Mouse (Mus musculus) frontal cortex, adult 2 months (tissue): ENCODE data around the gene Colgalt1. TPM values are rescaled to one million over a fixed set of nuclear protein-coding genes. Genes with fewer than 3 reads are reported as not detected.

Source experiments
- DNase-seq, 2 experiments: peaks; one replicate each; pipeline ENCODE4 v3.0.0; 2022; ENCODE audit warnings: low spot score in 1 of 2; ENCODE audit errors: extremely low spot score in 1 of 2
- polyA plus RNA-seq: library from polyadenylated mRNA; depleted of rRNA; stranded (reverse); fragments of >200 nt; gene quantifications from 2 replicates; pipeline ENCODE4 v1.2.3, GENCODE M21; 2012

The Colgalt1 gene
- polyA plus RNA-seq, 1 experiment = 104 TPM

DNA sequence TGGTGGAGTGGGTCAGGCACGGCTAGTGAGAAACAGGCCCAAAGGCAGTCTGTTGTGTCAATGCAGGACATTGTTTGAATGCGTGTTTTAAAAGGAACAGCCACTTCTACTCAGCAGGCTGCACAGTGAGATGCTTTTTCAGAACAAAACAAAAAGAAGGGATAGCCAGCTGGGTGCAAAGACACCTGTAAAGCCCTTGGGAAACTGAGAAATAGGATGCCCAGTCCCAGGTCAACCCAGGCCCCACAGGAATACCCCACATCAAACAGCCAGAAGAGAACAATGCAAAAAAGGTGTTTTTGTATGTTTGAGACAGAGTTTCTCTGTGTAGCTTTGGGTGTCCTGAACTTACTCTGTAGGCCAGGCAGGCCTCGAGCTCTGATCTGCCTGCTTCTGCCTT lies 22.0 kb upstream of the Colgalt1 start:
- no peak for DNase-seq

DNA sequence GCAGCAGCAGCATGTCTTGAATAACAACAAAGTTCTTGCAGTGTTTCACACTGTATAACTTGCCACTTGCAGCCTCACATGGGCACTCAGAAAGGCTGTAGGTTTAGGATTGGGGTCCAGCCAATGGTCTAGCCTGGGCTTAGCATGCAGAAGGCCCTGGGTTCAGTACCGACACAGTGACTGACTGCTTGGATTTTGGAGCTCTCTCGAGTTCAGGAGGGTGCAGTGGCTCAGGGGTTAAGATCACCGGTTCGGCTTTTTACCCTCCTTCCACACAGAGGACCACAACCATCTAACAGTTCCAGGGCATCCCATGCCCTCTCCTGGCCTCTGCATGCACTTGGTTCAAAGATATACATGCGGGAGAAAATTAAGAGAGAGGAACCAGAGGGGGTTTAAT lies 19.8 kb upstream of the Colgalt1 start:
- DNase-seq = no peak

DNA sequence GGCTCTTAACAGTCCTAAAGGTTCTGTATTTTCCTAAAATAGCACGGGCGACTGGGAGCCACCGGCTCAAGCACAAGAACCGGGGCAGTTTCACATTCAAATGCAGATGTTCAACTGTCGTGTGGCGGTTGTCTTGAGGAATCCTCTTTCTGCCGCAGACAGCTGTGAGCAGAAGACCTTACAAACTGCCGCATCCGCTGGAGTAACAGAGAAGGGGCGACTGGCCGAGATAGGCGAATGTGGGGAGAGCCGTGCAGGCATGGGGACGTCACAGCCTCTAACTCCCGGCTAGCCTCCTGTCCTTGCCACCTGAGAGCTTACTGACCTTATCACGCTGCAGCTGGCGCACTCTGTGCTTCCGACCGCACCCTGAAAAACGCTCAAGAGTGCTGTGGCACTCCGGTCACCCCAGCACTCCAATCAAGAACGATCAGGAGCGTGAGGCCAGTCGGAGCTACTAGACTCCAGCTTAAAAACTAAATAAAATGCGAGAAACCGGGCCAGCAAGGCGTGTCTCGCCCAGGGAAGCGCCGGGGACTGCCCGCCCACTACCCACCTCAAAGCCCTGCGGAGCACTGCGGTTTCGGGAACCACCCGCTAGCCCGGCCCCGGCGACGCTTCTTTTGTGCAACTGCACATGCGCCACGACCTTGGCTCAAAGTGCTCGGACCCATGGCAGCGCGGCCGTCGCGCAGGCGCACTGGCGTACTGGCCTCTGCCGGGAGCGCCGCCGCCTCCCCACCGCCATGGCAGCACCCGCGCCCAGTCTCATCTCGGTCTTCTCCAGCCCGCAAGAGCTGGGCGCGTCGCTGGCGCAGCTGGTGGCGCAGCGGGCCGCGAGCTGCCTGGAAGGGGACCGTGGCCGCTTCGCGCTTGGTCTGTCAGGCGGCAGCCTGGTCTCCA lies 19.1 kb upstream of the Colgalt1 start, which contains the start of gene Pgls:
Gene Pgls (plus strand): TSS at position 706 of the 903 bp plus-strand sequence.
- peak; percentile 90 to 97 for DNase-seq

DNA sequence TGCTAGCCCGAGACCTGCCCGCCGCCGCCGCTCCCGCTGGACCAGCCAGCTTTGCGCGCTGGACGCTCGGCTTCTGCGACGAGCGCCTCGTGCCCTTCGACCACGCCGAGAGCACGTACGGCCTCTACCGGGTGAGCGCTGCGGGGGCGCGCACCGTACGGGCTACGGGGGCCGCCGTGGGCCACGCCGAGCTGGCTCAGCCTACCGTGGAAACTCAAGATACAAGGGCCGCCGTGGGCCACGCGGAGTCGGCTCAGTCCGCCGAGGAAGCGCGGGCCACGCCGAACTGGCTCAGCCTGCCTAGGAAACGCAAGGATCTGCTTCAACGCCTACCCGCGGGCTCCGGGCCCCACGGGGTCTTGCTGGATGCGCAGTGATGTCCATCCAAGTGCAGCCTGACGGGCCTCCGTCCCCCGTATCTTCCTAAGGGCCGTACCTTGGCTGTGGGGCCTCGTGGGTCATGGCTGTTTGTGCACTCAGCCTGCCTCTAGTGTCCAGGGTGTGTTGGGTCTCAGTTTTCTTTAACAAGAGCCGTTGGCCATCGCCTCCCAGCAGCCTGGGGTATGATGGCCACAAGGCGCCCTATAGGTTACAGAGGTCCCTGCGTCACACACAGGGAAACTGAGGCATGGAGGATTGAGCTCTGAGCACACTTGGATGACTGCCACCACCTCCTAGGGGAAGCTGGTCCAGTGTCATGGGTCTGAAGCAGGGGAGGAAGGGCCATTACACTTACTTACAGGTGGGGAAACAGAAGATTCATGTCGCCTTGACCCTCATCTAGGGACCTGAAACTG lies 18.2 kb upstream of the Colgalt1 start:
- peak; percentile 81 to 91 for DNase-seq

DNA sequence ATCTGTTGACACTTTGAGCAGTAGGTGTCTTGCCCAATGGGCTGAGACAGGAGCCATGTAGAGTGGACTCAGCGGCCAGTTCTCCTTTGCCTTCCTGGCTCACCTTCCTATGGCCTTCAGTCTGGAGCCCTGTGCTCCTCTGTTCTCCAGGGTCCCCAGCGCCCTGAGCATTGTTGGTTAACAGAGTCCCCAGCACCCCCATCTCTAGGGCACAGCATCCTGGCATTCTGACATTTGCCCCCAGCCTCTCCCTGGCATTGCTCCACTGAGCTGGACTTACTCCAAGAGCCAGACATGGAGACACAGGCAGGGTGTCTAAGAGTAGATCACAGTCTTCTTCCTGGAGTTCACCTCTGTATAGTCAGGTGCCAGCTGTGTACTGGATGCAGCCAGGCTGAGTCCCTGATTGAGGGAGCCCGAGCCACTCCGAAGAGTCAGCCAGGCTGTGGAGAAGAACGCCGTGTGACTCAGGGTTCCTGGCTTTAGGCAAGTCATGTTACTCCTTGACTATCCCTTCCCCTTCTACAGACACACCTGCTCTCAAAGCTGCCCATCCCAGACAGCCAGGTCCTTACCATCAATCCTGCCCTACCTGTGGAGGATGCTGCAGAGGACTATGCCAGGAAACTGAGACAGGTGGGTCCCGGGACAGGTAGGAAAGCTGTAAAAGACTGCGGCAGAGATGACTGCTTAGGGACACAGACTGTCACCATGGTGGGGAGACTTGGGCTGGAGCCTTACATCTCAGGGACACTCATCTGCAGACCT lies 17.1 kb upstream of the Colgalt1 start:
- DNase-seq = no peak

DNA sequence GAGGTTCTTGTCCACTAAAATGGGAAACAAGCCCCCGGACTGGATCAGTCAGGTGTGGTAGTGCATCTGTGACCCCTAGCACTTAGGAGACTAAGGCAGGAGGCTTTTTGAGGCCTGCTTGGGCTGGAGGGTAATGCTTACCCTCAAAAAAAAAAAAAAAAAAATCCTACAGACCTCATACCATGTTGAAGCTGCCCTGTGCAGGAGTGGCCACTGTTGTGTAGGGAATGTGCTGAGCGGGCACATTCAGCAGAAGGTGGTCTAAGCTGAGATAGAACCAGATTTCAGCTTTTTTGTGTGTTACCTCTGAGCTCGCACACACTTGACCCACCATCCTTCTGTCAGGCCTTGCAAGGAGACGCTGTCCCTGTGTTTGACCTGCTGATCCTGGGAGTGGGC lies 16.5 kb upstream of the Colgalt1 start:
- DNase-seq = no peak

DNA sequence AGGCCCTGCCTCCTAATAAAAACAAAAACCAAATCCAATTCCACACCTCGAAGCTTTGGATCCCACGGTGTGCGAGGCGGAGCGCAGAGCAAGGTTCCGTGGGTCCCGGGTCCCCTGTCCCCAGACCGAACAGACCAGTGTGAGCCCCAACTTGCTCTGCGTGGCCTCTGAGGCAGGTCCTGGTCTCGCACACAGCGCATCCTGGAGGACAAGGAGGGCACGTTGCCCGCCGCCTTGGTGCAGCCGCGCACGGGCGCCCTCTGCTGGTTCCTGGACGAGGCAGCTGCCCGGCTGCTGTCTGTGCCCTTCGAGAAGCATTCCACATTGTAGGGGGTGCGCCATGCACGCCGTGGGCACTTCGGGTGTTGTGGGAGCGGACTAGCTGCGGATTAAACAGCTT lies 14.9 kb upstream of the Colgalt1 start:
- DNase-seq = peak; percentile 75 to 94

DNA sequence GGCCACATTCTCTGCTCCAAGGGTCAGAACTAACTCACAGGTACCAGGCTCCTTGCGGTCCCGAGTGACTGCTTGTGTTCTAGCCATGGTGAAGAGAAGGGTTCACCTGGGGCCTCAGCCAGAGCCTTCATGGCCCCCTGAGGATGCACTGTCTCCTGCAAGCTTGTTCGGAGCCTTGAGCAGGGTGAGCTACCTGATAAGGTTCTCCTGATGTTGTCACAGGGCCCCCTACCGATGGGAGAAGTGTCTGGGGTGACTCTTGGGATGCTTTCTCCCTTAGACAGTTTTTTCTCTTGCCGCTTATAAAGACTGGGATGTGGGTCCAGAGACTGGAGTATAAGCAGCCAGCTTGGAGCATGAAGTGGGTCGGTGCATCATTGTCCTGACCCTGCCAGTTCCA lies 14.4 kb upstream of the Colgalt1 start:
- DNase-seq = no peak

DNA sequence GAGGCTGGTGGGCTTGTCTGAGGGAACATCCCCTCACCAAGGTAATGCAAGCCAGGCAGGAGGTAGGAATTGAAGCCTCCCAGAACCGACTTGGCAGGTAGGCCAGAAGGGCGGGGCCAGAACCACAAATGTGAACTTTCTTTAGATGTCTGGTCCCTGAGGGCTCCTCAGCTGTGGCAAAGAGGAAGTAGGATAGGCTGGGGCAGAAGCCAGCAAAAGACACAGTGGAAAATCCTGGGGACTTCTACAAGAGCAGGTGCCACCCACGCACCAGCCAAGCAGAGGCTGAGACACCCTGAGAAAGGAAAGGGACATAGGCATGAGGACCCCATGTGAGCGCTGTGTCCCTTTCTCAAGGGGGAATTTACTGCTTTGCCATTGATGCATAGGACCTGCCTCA lies 14.0 kb upstream of the Colgalt1 start:
- DNase-seq = no peak

DNA sequence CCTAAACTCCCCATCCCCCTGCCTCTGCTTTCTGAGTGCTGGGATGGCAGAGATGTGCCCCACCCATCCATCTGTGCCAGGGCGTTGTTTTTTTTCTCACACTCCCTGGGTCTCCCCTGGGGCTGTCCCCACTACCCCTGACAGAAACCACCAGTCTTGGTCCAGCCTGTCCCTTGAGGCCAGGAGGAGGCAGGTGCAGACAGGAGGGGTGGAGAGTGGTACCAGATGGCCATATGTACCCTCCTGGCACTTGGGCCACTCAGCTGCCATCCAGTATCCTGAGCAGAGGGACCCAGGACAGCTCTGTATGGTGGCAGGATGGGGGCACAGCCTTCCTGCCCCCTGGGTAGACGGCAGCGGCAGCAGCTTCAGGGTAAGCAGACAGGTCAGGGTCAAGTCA lies 13.3 kb upstream of the Colgalt1 start, which contains the start of gene Fam129c:
Gene Fam129c (plus strand): TSS at position 198 of the 400 bp plus-strand sequence.
- no peak for DNase-seq

DNA sequence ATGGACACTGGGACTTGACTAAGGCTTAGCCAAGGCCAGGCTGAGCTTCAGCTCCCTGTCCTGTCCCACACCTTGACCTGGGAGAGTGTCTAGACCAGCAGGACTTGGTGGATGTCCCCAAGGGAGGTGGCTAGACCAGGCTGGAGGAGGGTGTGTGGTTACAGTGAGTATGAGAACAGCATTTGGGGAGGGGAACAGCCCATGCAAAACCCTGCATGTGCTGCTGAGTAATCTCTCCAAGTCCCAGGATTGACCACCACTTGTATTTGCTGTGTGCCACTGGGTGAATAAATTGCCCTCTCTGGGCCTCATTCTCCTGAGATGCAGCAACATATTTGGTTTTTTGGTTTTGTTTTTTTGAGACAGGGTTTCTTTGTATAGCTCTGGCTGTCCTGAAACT lies 12.4 kb upstream of the Colgalt1 start:
- no peak for DNase-seq

DNA sequence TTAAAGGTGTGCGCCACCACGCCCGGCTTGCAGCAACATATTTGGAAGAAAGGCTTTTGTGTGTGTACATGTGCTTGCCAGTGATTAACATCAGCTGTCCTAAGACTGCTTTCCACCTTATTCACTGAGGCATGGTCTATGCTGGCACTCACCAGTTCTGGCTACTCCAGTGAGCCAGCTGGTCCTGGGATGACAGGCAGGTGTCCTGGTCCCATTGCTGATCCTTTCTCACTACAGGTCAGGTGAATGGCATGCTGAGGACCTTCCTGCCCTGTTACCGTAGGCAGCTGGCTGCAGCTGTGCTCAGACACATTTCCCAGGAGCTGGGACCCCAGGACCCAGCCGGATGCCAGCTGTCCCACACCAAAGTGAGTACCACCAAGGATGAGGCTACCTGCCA lies 12.0 kb upstream of the Colgalt1 start:
- DNase-seq = no peak

DNA sequence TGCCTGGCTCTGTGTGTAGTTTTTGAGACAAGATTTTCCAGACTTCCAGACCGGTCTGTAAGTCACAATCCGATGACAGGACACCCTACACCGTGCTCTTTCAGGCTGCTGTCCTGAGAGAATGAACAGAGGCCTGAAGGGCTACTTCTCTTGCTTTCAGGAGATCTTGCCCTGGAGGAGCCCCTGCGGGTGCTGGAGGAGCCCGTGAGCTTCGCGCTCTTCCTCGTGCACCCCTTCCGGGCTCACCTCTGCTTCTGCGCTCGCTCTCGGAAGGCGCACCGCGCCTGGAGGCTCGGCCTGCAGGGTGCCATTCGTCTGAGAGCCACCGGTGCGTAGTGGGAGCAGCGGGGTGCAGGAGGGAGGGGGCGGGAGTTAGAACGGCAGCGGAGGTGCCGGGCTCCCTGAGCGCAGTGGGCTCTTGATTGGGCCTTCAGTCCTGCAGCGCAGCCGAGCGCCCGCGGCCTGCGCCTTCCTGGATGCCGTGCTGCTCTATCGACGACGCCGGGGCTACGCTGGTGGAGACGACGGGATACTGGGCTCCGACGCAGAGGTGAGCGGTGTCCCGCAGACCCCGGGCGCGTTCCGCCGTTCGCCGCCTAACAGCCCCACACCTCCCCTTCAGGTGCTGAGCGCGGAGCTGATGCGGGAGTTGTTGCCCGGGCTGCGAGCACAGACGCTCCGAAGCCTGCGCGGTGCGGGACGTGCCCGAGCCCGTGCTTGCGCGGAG lies 8.7 kb upstream of the Colgalt1 start:
- DNase-seq = no peak

DNA sequence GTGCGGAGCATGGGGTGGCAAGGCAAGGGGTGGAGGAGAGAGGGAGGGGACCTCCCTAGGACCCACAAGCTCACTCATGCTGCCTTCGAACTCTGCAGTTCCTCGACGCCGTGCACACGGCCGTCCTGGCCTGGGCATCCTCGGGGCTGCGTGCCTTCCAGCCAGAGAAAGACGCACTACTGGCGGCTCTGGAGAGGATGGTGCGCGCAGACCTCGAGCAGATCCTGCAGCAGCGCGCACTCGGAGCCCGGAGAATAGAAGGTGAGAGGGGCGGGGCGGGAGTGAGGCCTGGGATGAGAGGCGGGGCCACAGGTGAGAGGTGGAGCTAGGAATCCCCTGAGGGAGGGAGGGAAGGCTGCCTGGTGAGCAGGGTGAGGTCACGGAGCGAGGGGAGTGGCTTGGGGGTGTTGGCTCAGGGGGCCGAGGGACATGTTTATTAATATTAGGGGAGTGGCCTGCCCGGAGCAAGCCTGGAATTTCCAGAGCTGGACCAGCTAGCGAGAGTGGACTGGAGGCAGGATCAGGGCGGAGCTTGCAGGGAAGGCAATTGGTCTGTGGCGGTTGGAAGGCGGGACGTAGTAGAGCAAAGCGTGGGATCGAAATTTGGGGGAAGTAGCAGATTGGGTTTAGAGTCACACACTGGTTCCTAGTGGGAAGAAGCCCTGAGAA lies 8.0 kb upstream of the Colgalt1 start:
- DNase-seq = no peak

DNA sequence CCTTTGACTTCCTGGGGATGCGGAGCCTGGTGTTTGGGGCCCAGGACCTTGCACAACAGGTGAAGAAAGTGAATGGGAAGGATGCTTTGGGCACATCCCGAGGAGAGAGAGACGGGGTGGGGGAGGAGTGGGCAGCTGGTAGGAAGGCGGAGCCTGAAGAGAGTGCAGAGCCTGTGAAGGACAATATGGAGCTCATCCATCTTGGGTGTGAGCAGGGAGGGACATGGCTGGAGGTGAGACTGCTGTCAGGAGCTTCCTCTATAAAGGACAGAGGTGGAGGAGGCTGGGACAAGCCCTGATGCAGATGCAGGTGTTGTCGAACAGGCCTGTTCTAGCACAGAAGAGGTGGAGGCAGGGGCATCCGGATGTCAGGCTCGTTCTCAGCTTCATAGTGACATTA lies 6.8 kb upstream of the Colgalt1 start:
- no peak for DNase-seq

DNA sequence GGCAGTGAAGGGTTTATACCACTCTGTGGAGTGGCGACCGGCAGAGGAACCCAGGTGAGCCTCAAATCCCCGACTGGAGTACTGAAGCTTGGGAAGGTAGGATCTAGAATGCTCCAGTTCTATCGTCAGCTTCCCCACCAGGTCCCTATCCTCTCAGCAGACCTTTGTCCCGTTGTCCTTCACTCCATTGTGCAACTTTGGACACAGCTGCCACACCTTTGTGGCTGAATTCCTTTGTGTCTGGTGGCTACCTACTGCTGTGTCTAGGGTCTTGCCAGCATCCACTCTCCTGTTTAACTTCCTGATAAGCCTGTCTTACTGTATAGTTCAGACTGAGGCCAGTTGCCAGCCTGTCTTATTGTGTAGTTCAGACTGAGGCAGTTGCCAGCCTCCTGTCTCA lies 1.3 kb downstream of the Colgalt1 start:
- DNase-seq = no peak

DNA sequence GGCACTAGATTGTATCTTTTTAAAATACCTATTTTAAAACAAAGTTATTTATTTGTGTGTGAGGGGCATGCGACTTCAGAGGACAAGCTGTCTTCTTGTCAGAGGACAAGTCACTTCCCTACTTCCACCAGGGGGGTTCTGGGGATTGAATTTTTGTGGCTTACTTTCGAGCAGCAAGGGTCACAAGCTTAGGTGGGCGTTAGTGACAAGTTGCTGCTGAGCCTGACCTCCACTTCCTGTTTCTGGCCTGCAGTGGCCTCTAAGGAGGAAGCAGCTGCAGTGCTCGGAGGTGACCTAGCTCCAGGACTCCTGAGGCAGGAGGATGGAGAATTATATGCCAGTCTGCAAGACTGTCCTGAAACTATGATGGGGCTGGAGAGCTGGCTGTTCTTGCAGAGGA lies 2.6 kb downstream of the Colgalt1 start:
- no peak for DNase-seq

DNA sequence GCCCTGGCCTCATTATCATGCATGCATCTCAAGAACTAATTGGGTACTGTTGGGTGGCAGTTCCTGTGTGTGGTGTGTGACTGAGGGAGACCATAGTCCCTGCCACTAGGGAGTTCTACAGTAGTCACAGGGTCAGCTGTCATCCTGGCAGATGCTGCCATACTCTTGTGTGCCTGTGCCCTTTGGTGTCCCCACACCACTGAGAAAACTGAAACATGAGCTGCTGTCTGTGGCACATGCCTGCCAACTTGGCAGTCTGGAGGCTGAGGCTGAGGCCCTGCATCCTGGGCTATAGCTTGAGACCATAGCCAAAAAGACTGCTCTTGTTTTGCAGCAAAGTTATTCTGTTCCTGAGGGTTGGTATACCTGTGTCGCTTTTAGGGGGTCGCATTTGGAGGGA lies 9.0 kb downstream of the Colgalt1 start:
- DNase-seq = no peak

DNA sequence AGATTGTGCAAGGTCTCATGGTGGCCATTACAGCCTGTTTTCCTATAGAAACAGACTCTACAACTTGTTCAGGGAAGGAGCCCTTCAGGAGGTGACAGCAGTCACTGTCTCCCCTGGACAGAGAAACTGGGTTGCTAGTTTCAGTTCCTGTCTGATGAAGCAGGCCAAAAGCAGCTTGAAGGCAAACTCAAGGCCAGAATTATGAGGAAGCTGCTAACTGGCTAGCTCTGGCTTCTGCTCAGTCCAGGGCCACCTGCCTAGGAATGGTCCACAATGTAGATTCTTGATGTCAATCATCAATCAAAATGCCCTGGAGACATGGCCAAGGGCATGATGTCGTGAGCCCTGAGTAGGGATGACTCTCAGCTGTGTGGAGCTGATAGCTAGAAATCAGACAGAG lies 14.3 kb downstream of the Colgalt1 start:
- no peak for DNase-seq

DNA sequence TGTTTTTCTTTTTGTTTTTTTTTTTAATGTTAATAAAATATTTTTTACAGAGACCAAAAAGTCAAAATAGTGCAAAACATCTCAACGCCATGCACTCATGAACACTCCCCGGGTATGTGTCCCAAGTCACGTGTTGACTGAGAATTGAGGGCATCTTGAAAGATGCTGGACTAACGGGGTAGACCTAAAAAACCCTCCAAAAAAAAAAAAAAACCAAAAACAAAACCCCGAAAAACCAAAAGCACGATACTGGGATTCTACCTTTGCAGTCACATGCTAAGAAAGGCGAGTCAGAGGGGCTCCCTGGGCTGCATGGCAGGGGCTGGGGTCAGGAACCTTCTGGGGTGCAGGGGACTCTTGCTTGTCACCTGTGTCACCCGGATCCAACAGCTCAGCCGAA lies 16.0 kb downstream of the Colgalt1 start:
- no peak for DNase-seq
